Mouse (Mus musculus) layer of hippocampus, postnatal 14 days (tissue): ENCODE measurements around the gene Atg4d. TPM values are rescaled to one million over a fixed set of nuclear protein-coding genes. Genes with fewer than 3 reads are reported as not detected.
"Not testable (repeated sequence)": the region's sequence is repeated elsewhere in the genome, so short reads cannot be mapped to it uniquely, and the experiment has no call there.

Experiments
- DNase-seq, 2 experiments: peaks; one replicate each; pipeline ENCODE4 v3.0.0; 2021 to 2022; ENCODE audit warnings: low spot score in 2 of 2, mixed read lengths in 1 of 2
- total RNA-seq, 2 experiments: library from RNA; stranded (reverse); gene quantifications; 2 replicates each; pipeline ENCODE4 v1.2.3; 2021

The Atg4d gene
- total RNA-seq, 2 experiments from 2014 or later: 33.5 to 39.3 TPM

DNA sequence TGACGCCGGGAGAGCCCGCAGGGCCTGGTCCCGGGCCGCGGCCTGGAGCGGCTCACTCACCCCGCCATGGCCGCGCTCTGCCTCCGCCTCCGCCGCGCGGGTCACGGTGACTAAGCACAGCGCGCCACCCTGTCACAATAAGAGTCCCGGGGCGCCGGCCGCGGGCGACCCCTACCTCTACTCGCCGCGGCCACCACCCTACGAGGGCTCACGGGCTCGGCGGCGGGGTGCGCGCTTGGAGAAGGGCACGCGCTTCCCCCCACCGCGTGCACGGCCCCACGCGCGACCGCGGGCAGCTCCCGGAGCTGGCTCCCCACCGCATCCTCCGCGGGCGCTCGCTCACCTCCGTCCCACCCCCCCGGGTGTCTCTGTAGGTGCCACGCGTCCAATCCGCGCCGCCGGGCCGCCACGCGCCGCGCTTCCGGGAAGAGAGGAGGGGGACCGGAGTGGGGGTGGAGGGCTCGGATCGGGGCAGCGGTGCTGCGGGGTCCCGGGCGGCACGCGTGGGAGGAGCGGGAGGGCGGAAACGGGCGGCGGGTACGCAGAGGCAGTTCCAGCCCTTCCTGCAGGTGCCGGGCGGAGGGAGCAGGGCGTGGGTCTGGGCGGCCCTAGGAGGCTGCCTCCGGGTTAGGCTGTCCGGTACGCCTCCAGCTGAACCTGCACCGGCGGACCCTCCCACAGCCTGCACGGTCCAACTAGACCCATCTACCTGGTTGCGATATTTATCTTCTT is 26.2 kb upstream of the Atg4d start, which contains the start of gene Keap1:
TSS of gene Keap1 (minus strand) at position 629 of the 732 bp plus-strand sequence.
- DNase-seq: peak; percentile 70 to 73

- DNase-seq: no peak
These were observed 25.6 kb upstream of the Atg4d start for GRCm38 (mm10) chr9:21239465-21239848.

DNA sequence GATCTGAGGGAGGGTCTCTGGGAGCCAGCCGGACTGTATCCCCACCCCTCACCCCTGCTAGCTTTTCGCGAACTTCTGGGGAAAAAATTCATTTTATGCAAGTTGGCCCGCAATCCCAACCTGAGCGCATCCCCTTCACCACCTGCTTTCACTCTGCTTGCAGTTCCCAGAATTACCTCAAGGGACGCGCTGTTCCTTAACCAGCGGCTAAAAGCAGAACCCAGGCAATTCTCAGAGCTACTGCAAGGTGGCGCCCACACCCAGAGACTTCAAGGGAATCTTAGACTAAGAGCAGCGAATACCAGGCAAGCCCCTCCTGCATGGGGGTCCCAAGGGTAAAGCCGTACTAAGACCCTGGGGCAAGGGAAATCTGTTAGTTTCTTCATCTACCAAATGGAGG is 23.8 kb upstream of the Atg4d start:
- peak; percentile 78 to 81 for DNase-seq

DNA sequence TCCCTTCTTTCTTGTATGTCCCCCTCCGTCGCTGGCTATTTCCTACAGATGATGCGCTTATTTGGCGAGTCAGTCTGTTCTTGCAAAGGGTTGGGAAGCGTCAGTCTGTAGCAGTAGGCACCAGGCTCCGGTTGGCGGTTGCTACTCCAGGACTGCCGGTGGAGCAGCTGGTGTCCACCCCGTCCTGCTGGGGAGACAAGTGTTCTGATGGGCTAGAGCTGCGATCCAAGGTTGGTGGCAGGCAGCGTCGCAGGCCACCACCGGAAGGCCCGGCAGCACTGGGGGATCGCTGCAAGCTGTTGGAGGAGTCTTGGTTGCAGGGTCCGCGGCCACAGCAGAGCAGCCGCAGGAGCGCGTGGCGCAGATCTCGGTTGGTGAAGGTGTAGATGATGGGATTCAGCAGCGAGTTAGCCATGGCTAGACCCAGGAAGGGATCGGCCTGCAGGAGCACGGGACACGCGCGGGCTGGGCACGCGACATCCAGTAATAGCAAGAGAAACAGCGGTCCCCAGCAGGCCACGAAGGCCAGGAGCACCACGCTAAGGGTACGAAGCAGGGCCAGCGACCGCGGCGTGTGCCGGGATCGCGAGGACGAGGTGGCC is 21.2 kb upstream of the Atg4d start:
- DNase-seq: peak in 1 of 2 experiments; percentile 34

- DNase-seq: peak; percentile 37 to 61
These were observed 20.5 kb upstream of the Atg4d start for GRCm38 (mm10) chr9:21244428-21245112.

- DNase-seq: no peak
These were observed 20.0 kb upstream of the Atg4d start for GRCm38 (mm10) chr9:21245113-21245487.

DNA sequence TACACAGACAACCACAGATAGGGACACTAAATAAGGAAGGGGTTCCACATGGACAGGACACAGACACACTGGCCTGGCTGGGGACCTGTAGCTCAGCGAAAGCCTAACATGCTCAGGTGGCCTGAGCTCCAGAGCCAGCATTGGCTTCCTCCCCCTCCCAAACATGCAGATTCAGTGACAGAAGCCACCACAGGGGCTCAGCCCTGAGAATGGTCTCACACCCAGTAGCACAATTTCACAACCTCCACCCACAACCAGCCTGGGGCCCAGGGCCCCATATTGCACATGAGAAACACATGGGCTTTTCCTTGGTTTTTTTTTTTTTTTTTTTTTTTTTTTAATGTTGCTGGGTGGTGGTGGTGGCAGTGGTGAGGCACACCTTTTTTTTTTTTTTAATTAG is 18.8 kb upstream of the Atg4d start:
- DNase-seq: no peak

DNA sequence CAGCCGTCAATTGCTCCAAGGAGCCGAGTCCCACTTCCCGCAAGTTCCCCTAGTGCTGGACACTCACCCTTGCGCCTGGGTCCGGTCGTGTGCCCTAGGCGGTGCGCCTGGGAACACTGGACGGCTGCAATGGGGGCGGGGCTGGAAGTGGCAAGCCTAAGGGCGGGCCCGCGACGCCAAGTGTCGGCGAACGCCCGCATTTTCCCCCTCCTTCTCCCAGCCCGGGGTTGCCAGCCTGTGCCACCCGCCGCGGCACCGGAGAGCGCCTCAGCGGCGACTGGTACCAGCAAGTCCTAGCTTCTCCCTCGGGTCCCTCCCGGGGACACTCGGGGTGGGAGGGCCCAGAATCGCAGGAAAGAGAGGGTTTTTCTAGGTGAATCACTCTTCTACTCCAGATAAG is 16.8 kb upstream of the Atg4d start, which contains the start of gene S1pr5:
TSS of gene S1pr5 (minus strand) at position 118 of the 400 bp plus-strand sequence.
- DNase-seq: no peak

DNA sequence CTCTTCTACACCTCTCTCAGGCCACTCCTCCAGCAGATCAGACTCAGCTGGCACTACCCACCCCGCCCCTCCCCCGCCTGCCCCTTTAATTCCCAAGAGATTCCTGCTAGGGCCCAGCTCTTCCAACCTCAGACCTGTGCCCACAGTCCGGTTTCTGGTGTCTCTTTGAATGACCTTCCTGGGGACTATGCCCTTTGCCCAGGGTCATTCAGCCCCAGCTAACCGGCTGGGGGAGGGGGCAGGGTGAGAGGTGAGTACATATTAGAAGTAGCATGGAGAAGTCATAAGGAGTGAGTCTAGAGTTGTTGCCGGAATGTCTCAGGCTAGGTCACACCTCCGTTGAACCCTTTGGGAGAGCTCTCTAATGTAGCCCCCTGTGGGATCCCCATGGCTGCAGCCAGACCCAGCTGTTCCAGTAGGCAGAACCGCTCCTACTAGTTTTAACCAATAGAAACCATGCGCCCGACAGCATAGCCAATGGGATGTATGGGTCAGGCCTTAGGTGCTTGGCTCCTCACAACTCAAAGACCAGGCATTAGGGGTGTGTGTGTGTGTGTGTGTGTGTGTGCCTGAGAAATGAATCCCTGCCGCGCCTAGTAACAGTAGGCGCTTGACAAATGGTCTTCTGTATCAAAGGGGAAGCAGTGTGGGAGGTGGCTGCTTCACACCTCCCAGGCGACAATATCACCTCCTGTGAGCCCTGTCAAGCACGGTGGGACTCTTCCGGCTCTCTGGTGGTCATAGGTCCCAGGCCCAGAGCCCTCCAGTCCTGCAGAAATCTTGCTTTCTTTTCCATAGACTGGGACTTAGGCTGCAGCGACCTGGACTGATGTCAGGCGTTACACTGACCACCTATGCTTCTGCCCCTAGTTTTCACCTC is 15.2 kb upstream of the Atg4d start:
- no peak for DNase-seq

- DNase-seq: no peak
These were observed 14.6 kb upstream of the Atg4d start for GRCm38 (mm10) chr9:21250509-21250908.

GRCm38 (mm10) chr9:21251116-21251735 is 13.9 kb upstream of the Atg4d start:
- no peak for DNase-seq

DNA sequence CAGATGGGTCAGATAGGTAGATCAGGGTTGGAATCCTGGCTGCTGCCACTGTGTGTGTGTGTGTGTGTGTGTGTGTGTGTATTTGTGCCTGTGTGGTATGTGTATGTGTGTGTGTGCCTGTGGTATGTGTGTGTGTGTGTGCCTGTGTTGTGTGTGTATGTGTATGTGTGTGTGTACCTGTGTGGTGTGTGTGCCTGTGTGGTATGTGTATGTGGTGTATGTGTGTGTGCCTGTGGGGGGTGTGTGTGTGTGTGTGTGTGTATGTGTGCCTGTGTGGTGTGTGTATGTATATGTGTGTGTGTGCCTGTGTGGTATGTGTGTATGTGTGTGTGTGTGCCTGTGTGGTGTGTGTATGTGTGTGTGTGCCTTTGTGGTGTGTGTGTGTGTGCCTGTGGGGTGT is 10.4 kb upstream of the Atg4d start:
- DNase-seq: no peak

- not testable (repeated sequence) for DNase-seq
These were observed 8.7 kb upstream of the Atg4d start for GRCm38 (mm10) chr9:21256349-21256748.

GRCm38 (mm10) chr9:21260491-21261040 is 4.5 kb upstream of the Atg4d start:
- no peak for DNase-seq

GRCm38 (mm10) chr9:21261831-21262230 is 3.3 kb upstream of the Atg4d start:
- no peak for DNase-seq

- no peak for DNase-seq
These were observed 657 bp upstream of the Atg4d start for GRCm38 (mm10) chr9:21264272-21264999.

- DNase-seq: no peak
These were observed 518 bp downstream of the Atg4d start for GRCm38 (mm10) chr9:21265611-21266010.

DNA sequence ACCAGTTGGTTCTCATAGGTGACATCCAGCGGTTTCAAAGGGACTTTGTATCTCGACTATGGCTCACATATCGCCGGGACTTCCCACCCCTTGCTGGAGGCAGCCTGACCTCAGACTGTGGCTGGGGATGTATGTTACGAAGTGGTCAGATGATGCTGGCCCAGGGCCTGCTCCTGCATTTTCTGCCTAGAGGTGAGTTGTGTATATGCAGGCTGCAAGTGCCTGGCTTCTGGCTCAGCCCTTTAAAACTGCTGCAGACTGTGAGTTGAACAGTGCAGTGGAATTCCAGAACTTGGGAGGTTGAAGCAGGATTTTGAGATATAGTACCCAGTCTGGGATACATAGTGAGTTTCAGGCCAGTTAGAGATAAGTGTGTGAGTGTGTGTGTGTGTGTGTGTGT is 1.8 kb downstream of the Atg4d start:
- DNase-seq: no peak

DNA sequence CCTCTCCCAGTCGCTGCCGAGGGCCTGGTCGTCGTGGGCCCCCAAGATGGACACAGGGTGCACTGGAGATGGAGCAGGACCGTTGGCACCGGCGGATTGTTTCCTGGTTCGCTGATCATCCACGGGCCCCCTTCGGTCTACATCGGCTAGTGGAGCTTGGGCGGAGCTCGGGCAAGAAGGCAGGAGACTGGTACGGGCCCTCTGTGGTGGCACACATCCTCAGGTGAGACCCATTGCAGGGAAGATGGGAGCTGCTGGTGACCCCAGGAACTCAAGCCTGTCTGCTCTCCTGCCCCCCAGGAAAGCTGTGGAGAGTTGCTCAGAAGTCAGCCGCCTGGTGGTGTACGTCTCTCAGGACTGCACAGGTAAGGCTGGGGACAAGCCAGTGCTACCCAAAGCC is 3.2 kb downstream of the Atg4d start:
- DNase-seq: no peak

GRCm38 (mm10) chr9:21269590-21269989 is 4.5 kb downstream of the Atg4d start:
- DNase-seq: not testable (repeated sequence)
